Mouse (Mus musculus) CD4-positive, CD25-positive, alpha-beta regulatory T cell (primary cell): ENCODE data around the gene Zfp775. TPM values are rescaled to one million over a fixed set of nuclear protein-coding genes. Genes with fewer than 3 reads are reported as not detected.

Experiments
- polyA plus RNA-seq: library from polyadenylated mRNA; unstranded; fragments of 100-300 nt; shearing (Covaris generic); gene quantifications from one replicate; pipeline ENCODE4 v1.2.1, GENCODE M21; 2017

Zfp775 gene
- polyA plus RNA-seq = 9.4 TPM

GRCm38 (mm10) chr6:48601271-48602079 lies at the start of gene Zfp775:
TSS of gene Zfp775 (plus strand) at chr6:48602063.

GRCm38 (mm10) chr6:48554280-48555103 lies 47.4 kb upstream of the Zfp775 start, which contains the start of gene Lrrc61:
TSS of gene Lrrc61 (plus strand) at chr6:48554796.

GRCm38 (mm10) chr6:48572572-48573061 lies 29.2 kb upstream of the Zfp775 start, which contains the start of gene Rarres2:
TSS of gene Rarres2 (minus strand) at chr6:48572789.

GRCm38 (mm10) chr6:48589194-48589750 lies 12.6 kb upstream of the Zfp775 start, which contains the start of gene Gm45021:
TSS of gene Gm45021 (plus strand) at chr6:48589610.

GRCm38 (mm10) chr6:48593158-48594042 lies 8.5 kb upstream of the Zfp775 start, which contains the start of the genes Repin1 and Gm44965:
TSS of gene Repin1 (plus strand) at chr6:48593883.
TSS of gene Gm44965 (plus strand) at chr6:48593941.

GRCm38 (mm10) chr6:48626464-48626863 lies 24.6 kb downstream of the Zfp775 start, which contains the start of gene AI854703:
TSS of gene AI854703 (plus strand) at chr6:48626764.

GRCm38 (mm10) chr6:48646995-48647394 lies 45.1 kb downstream of the Zfp775 start, which contains the start of gene Gimap8:
TSS of gene Gimap8 (plus strand) at chr6:48647234.

Other genes starting within 250 kb of the Zfp775 start
- 26.2 TPM for gene Krba1, start 206.5 kb upstream of the Zfp775 start, polyA plus RNA-seq
- gene Zfp467, start 156.2 kb upstream of the Zfp775 start, polyA plus RNA-seq = 32.5 TPM
- 0.23 TPM for gene Sspo, start 153.8 kb upstream of the Zfp775 start, polyA plus RNA-seq
- gene Atp6v0e2, start 64.4 kb upstream of the Zfp775 start, polyA plus RNA-seq = 0.24 TPM
- gene Lrrc61, start 47.3 kb upstream of the Zfp775 start, polyA plus RNA-seq = 44.5 TPM
- 0.17 TPM for gene Rarres2, start 29.3 kb upstream of the Zfp775 start, polyA plus RNA-seq
- not detected for gene Gm45021, start 12.5 kb upstream of the Zfp775 start, polyA plus RNA-seq
- 2.7 TPM for gene Repin1, start 8.2 kb upstream of the Zfp775 start, polyA plus RNA-seq
- gene Gm44965, start 8.1 kb upstream of the Zfp775 start, polyA plus RNA-seq = not detected
- gene AI854703, start 24.7 kb downstream of the Zfp775 start, polyA plus RNA-seq = 4.3 TPM
- 154 TPM for gene Gimap8, start 45.2 kb downstream of the Zfp775 start, polyA plus RNA-seq
- gene Gimap9, start 74.1 kb downstream of the Zfp775 start, polyA plus RNA-seq = 297 TPM
- 1,429 TPM for gene Gimap4, start 82.5 kb downstream of the Zfp775 start, polyA plus RNA-seq
- gene Gimap6, start 106.2 kb downstream of the Zfp775 start, polyA plus RNA-seq = 921 TPM
- 25.5 TPM for gene Gm28053, start 116.5 kb downstream of the Zfp775 start, polyA plus RNA-seq
- gene Gimap7, start 116.6 kb downstream of the Zfp775 start, polyA plus RNA-seq = 299 TPM
- 563 TPM for gene Gimap1, start 137.0 kb downstream of the Zfp775 start, polyA plus RNA-seq
- 207 TPM for gene Gimap5, start 144.1 kb downstream of the Zfp775 start, polyA plus RNA-seq
- gene Gimap3, start 168.8 kb downstream of the Zfp775 start, polyA plus RNA-seq = 2,001 TPM
- gene Tmem176a, start 238.9 kb downstream of the Zfp775 start, polyA plus RNA-seq = 5.5 TPM
- 8.6 TPM for gene Tmem176b, start 239.4 kb downstream of the Zfp775 start, polyA plus RNA-seq